Mouse (Mus musculus): Measurements from ENCODE around the gene Fos.
A peak's percentile ranks its signal among the peaks of the same experiment; 100 is the strongest.

Fos gene

GRCm38 (mm10) chr12:85467854-85468253, 5.8 kb upstream of the Fos start:
- H3K9me3 ChIP-seq (ENCODE audit: low read length) = no peaks in the 10 kb centered on the region
- no peaks in the 10 kb centered on the region for H3K36me3 ChIP-seq (ENCODE audit: insufficient read depth, low read length)
- no peak overlapping the region for H3K4me3 ChIP-seq (replicated peaks; ENCODE audit: low read length)
- no peak for TF ChIP-seq CTCF (conservative IDR thresholded peaks at IDR 0.05; ENCODE audit: low read length)
- no peak for TF ChIP-seq POU5F1 (IDR thresholded peaks at IDR 0.05; ENCODE audit: borderline replicate concordance, low read length)
- TF ChIP-seq NANOG (IDR thresholded peaks at IDR 0.05; ENCODE audit: borderline replicate concordance, low read length) = no peak
- peaks cover 60% of the 10 kb centered on the region for H3K27me3 ChIP-seq (ENCODE audit: insufficient read depth, low read length)
- peaks cover 42% of the 10 kb centered on the region for H3K4me1 ChIP-seq (replicated peaks; ENCODE audit: low read depth, low read length)

GRCm38 (mm10) chr12:85468666-85469065, 5.0 kb upstream of the Fos start:
- peaks cover 59% of the 10 kb centered on the region for H3K27me3 ChIP-seq (ENCODE audit: insufficient read depth, low read length)
- TF ChIP-seq NANOG (IDR thresholded peaks at IDR 0.05; ENCODE audit: borderline replicate concordance, low read length) = no peak
- no peak for TF ChIP-seq POU5F1 (IDR thresholded peaks at IDR 0.05; ENCODE audit: borderline replicate concordance, low read length)
- TF ChIP-seq CTCF (conservative IDR thresholded peaks at IDR 0.05; ENCODE audit: low read length) = no peak
- peaks cover 46% of the 10 kb centered on the region for H3K4me1 ChIP-seq (replicated peaks; ENCODE audit: low read depth, low read length)

GRCm38 (mm10) chr12:85471920-85472655, 1.6 kb upstream of the Fos start:
- H3K36me3 ChIP-seq (ENCODE audit: insufficient read depth, low read length) = peaks cover 12% of the 10 kb centered on the region
- peaks cover 71% of the 10 kb centered on the region for H3K4me1 ChIP-seq (replicated peaks; ENCODE audit: low read depth, low read length)
- H3K27me3 ChIP-seq (ENCODE audit: insufficient read depth, low read length) = peaks cover 70% of the 10 kb centered on the region
- H3K4me3 ChIP-seq (replicated peaks; ENCODE audit: low read length) = peak overlapping the region; percentile 76
- TF ChIP-seq CTCF (conservative IDR thresholded peaks at IDR 0.05; ENCODE audit: low read length) (no peak), NANOG (IDR thresholded peaks at IDR 0.05; ENCODE audit: borderline replicate concordance, low read length) (no peak), POU5F1 (IDR thresholded peaks at IDR 0.05; ENCODE audit: borderline replicate concordance, low read length) (no peak)
- no peaks in the 10 kb centered on the region for H3K9me3 ChIP-seq (ENCODE audit: low read length)

More at GRCm38 (mm10) chr12:85468666-85469065, 5.0 kb upstream of the Fos start:
- H3K36me3 ChIP-seq (ENCODE audit: insufficient read depth, low read length) = no peaks in the 10 kb centered on the region
- H3K4me3 ChIP-seq (replicated peaks; ENCODE audit: low read length) = 0 out of 2 replicates have a peak overlapping the region, but pooled peaks have one; percentile 17
- no peaks in the 10 kb centered on the region for H3K9me3 ChIP-seq (ENCODE audit: low read length)

- Histone ChIP-seq H3K36me3 (ENCODE audit: insufficient read depth, low read length) (peaks cover 12% of the 10 kb centered on the region), H3K4me3 (replicated peaks; ENCODE audit: low read length) (peak overlapping the region; percentile 84), H3K4me1 (replicated peaks; ENCODE audit: low read depth, low read length) (peaks cover 66% of the 10 kb centered on the region), H3K9me3 (ENCODE audit: low read length) (no peaks in the 10 kb centered on the region), H3K27me3 (ENCODE audit: insufficient read depth, low read length) (peaks cover 64% of the 10 kb centered on the region)
- no peak for TF ChIP-seq POU5F1 (IDR thresholded peaks at IDR 0.05; ENCODE audit: borderline replicate concordance, low read length)
- TF ChIP-seq CTCF (conservative IDR thresholded peaks at IDR 0.05; ENCODE audit: low read length) = no peak
- no peak for TF ChIP-seq NANOG (IDR thresholded peaks at IDR 0.05; ENCODE audit: borderline replicate concordance, low read length)
Observed at GRCm38 (mm10) chr12:85472656-85473410, 857 bp upstream of the Fos start.

GRCm38 (mm10) chr12:85474298-85475231, 875 bp downstream of the Fos start:
- H3K4me3 ChIP-seq (replicated peaks; ENCODE audit: low read length) = peak overlapping the region; percentile 84
- peaks cover 65% of the 10 kb centered on the region for H3K4me1 ChIP-seq (replicated peaks; ENCODE audit: low read depth, low read length)
- no peak for TF ChIP-seq NANOG (IDR thresholded peaks at IDR 0.05; ENCODE audit: borderline replicate concordance, low read length)
- no peak for TF ChIP-seq POU5F1 (IDR thresholded peaks at IDR 0.05; ENCODE audit: borderline replicate concordance, low read length)
- TF ChIP-seq CTCF (conservative IDR thresholded peaks at IDR 0.05; ENCODE audit: low read length) = no peak
- peaks cover 58% of the 10 kb centered on the region for H3K27me3 ChIP-seq (ENCODE audit: insufficient read depth, low read length)
- H3K36me3 ChIP-seq (ENCODE audit: insufficient read depth, low read length) = peaks cover 12% of the 10 kb centered on the region
- no peaks in the 10 kb centered on the region for H3K9me3 ChIP-seq (ENCODE audit: low read length)

- no peaks in the 10 kb centered on the region for H3K9me3 ChIP-seq (ENCODE audit: low read length)
- peaks cover 62% of the 10 kb centered on the region for H3K4me1 ChIP-seq (replicated peaks; ENCODE audit: low read depth, low read length)
- no peak for TF ChIP-seq CTCF (conservative IDR thresholded peaks at IDR 0.05; ENCODE audit: low read length)
- TF ChIP-seq POU5F1 (IDR thresholded peaks at IDR 0.05; ENCODE audit: borderline replicate concordance, low read length) = no peak
- TF ChIP-seq NANOG (IDR thresholded peaks at IDR 0.05; ENCODE audit: borderline replicate concordance, low read length) = no peak
- peaks cover 12% of the 10 kb centered on the region for H3K36me3 ChIP-seq (ENCODE audit: insufficient read depth, low read length)
- peak overlapping the region; percentile 84 for H3K4me3 ChIP-seq (replicated peaks; ENCODE audit: low read length)
- peaks cover 64% of the 10 kb centered on the region for H3K27me3 ChIP-seq (ENCODE audit: insufficient read depth, low read length)
Observed at GRCm38 (mm10) chr12:85475232-85475919, 1.7 kb downstream of the Fos start.

- H3K4me1 ChIP-seq (replicated peaks; ENCODE audit: low read depth, low read length) = peaks cover 62% of the 10 kb centered on the region
- TF ChIP-seq NANOG (IDR thresholded peaks at IDR 0.05; ENCODE audit: borderline replicate concordance, low read length) (no peak), POU5F1 (IDR thresholded peaks at IDR 0.05; ENCODE audit: borderline replicate concordance, low read length) (no peak), CTCF (conservative IDR thresholded peaks at IDR 0.05; ENCODE audit: low read length) (no peak)
- peak overlapping the region; percentile 84 for H3K4me3 ChIP-seq (replicated peaks; ENCODE audit: low read length)
- H3K27me3 ChIP-seq (ENCODE audit: insufficient read depth, low read length) = peaks cover 60% of the 10 kb centered on the region
- H3K9me3 ChIP-seq (ENCODE audit: low read length) = no peaks in the 10 kb centered on the region
- H3K36me3 ChIP-seq (ENCODE audit: insufficient read depth, low read length) = peaks cover 12% of the 10 kb centered on the region
Observed at GRCm38 (mm10) chr12:85475920-85476828, 2.5 kb downstream of the Fos start.
